Mouse (Mus musculus): ENCODE results near the gene D430041D05Rik.

DNA sequence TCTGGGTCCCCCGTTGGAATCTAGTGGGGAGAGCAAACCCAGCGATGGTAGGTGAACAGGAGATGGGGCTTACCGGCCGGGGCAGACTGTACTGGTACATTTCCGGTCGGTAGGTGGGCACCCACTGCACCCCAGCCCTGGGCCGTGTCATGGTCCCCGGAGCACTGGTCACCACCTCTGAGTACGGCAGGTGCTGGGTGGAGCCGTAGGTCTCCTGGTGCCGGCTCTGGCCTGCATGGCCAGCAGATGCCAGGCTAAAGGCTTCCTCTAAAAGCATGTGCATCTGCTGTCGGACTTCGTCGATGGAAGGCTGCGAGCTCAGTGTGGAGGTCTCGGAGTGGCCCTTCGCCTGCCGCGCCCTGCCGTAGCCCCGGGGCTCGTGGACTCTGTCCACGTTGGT is 243.0 kb downstream of the D430041D05Rik start:
- TF ChIP-seq POLR2A (IDR thresholded peaks at IDR 0.05; ENCODE audit: low read depth, low read length) (no peak), CTCF (IDR thresholded peaks at IDR 0.05; ENCODE audit: borderline replicate concordance, insufficient read depth, low read length) (no peak)
